Mouse (Mus musculus): ENCODE results near the gene Pard3. TPM values are rescaled to one million over a fixed set of nuclear protein-coding genes. Genes with fewer than 3 reads are reported as not detected.

The Pard3 gene
- polyA plus RNA-seq, 1 experiment from 2014 or later: 12.7 TPM

GRCm38 (mm10) chr8:127058759-127059158 lies 4.9 kb upstream of the Pard3 start:
- WGBS: 68% methylated on average over 2 of the region's 2 CpGs
- Histone ChIP-seq H3K9me3 (replicated peaks; ENCODE audit: control insufficient read depth, low read length) (no peaks in the 10 kb centered on the region), H3K4me3 (ENCODE audit: low read length) (no peak overlapping the region), H3K9ac (ENCODE audit: low read length) (no peak overlapping the region), H3K27ac (ENCODE audit: low read length) (no peak overlapping the region), H3K4me2 (ENCODE audit: low read depth, low read length) (no peak overlapping the region), H3K27me3 (ENCODE audit: control insufficient read depth, insufficient read depth, low read length) (no peaks in the 10 kb centered on the region), H3K4me1 (ENCODE audit: control insufficient read depth, insufficient read depth, low read length) (peaks cover 5% of the 10 kb centered on the region), H3K36me3 (ENCODE audit: control insufficient read depth, insufficient read depth) (no peaks in the 10 kb centered on the region)
- ATAC-seq (replicated peaks; ENCODE audit: extremely low read depth, insufficient read depth, low FRiP score): no peak

DNA sequence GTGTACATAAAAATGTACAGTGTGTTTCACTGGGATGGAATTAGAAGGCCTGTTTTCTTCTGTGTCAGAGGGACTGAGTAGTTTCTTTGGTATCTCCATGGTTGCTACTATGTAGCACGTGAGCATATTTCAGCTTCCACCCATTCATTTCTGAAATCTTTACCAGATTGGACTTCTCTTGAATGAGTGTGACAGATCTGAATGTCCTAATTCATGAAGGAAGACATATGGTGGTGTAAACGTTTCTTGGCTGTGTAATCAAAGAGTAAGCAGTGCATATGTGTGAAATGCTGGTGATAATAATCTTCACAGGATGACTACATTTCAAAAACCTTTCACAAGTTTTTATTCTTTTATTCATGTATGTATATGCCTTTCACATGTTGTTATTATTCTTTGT lies 3.9 kb upstream of the Pard3 start:
- no peak for ATAC-seq (replicated peaks; ENCODE audit: extremely low read depth, insufficient read depth, low FRiP score)

DNA sequence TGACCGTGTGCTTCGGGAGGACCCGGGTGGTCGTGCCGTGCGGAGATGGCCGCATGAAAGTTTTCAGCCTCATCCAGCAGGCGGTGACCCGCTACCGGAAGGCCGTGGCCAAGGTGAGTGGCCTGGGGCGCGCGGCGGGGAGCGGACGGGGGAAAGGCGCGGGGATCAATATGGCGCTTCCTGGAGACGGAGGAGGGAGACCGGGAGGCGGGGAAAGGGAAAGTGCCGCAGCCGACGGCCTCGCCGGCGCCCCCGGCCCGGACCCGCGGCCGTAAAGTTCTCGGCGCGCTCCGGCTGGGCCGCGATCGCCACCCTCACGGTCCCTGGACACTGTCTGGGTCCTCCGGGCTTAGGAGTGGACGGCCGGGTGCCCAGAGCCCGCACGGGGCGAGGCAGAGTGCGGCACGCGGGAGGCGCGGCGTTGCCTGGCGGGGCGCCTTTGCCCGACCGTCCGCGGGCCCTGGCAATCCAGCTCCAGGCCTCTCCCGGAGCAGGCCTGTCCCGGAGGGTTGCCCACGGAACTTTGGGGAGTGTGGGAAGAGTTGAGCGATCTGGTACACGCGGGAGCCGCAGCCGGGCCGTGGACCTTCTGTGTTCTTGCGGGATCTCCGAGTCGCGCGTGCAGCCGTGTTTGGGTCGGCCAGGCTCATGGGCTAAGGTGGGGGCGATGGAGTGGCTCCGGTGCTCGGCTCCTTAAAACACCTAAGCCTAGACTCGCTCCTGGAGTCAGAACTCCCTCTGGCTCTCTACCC lies 844 bp downstream of the Pard3 start:
- Histone ChIP-seq H3K27ac (ENCODE audit: low read length) (peak overlapping the region; percentile 97), H3K9ac (ENCODE audit: low read length) (peak overlapping the region; percentile 94), H3K36me3 (ENCODE audit: control insufficient read depth, insufficient read depth) (no peaks in the 10 kb centered on the region), H3K4me2 (ENCODE audit: low read depth, low read length) (peak overlapping the region; percentile 69), H3K9me3 (replicated peaks; ENCODE audit: control insufficient read depth, low read length) (no peaks in the 10 kb centered on the region), H3K4me3 (ENCODE audit: low read length) (peak overlapping the region; percentile 94), H3K27me3 (ENCODE audit: control insufficient read depth, insufficient read depth, low read length) (no peaks in the 10 kb centered on the region), H3K4me1 (ENCODE audit: control insufficient read depth, insufficient read depth, low read length) (peaks cover 29% of the 10 kb centered on the region)
- peak; percentile 53 for ATAC-seq (replicated peaks; ENCODE audit: extremely low read depth, insufficient read depth, low FRiP score)
- WGBS: under 1% methylated on average over 69 of the region's 80 CpGs

More for the DNA sequence above, 3.9 kb upstream of the Pard3 start:
- Histone ChIP-seq H3K36me3 (ENCODE audit: control insufficient read depth, insufficient read depth) (no peaks in the 10 kb centered on the region), H3K9ac (ENCODE audit: low read length) (no peak overlapping the region), H3K27me3 (ENCODE audit: control insufficient read depth, insufficient read depth, low read length) (no peaks in the 10 kb centered on the region), H3K9me3 (replicated peaks; ENCODE audit: control insufficient read depth, low read length) (no peaks in the 10 kb centered on the region), H3K4me2 (ENCODE audit: low read depth, low read length) (no peak overlapping the region), H3K4me1 (ENCODE audit: control insufficient read depth, insufficient read depth, low read length) (peaks cover 5% of the 10 kb centered on the region), H3K27ac (ENCODE audit: low read length) (no peak overlapping the region), H3K4me3 (ENCODE audit: low read length) (no peak overlapping the region)
- 55% methylated on average over 2 of the region's 2 CpGs for WGBS

- 6% methylated on average over 10 of the region's 10 CpGs for WGBS
- Histone ChIP-seq H3K36me3 (ENCODE audit: control insufficient read depth, insufficient read depth) (no peaks in the 10 kb centered on the region), H3K4me3 (ENCODE audit: low read length) (peak overlapping the region; percentile 94), H3K9me3 (replicated peaks; ENCODE audit: control insufficient read depth, low read length) (no peaks in the 10 kb centered on the region), H3K27me3 (ENCODE audit: control insufficient read depth, insufficient read depth, low read length) (no peaks in the 10 kb centered on the region), H3K4me1 (ENCODE audit: control insufficient read depth, insufficient read depth, low read length) (peaks cover 34% of the 10 kb centered on the region), H3K27ac (ENCODE audit: low read length) (peak overlapping the region; percentile 97), H3K4me2 (ENCODE audit: low read depth, low read length) (peak overlapping the region; percentile 69), H3K9ac (ENCODE audit: low read length) (peak overlapping the region; percentile 94)
- ATAC-seq (replicated peaks; ENCODE audit: extremely low read depth, insufficient read depth, low FRiP score): no peak
These were observed 1.4 kb downstream of the Pard3 start for GRCm38 (mm10) chr8:127065113-127065473.

- WGBS: 45% methylated on average over 1 of the region's 1 CpGs
- Histone ChIP-seq H3K27ac (ENCODE audit: low read length) (no peak overlapping the region), H3K9me3 (replicated peaks; ENCODE audit: control insufficient read depth, low read length) (no peaks in the 10 kb centered on the region), H3K4me1 (ENCODE audit: control insufficient read depth, insufficient read depth, low read length) (peaks cover 41% of the 10 kb centered on the region), H3K27me3 (ENCODE audit: control insufficient read depth, insufficient read depth, low read length) (no peaks in the 10 kb centered on the region), H3K36me3 (ENCODE audit: control insufficient read depth, insufficient read depth) (no peaks in the 10 kb centered on the region), H3K4me3 (ENCODE audit: low read length) (peak overlapping the region; percentile 94; the same call in 1 of the 2 replicates), H3K4me2 (ENCODE audit: low read depth, low read length) (peak overlapping the region; percentile 69), H3K9ac (ENCODE audit: low read length) (no peak overlapping the region)
- ATAC-seq (replicated peaks; ENCODE audit: extremely low read depth, insufficient read depth, low FRiP score): no peak
These were observed 2.1 kb downstream of the Pard3 start for GRCm38 (mm10) chr8:127065791-127066190.

DNA sequence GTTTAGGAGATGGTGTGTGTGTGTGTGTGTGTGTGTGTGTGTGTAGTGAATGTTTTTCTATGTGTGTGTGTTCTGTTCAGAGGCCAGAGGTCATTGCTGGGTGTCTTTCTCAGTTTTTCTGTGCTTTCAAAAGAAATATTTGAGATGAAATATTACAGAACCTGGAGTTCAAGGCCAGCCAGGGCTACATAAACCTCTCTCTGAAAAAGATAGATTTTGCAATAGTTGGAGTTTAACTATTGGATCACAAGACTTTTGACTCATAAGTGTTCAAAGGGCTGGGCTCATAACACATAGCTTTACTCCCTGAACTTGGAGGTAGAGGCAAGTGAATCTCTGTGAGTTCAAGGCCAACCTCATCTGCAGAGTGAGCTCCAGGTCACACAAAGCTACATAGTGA lies 2.8 kb downstream of the Pard3 start:
- H3K4me2 ChIP-seq (ENCODE audit: low read depth, low read length): no peak overlapping the region
- H3K4me3 ChIP-seq (ENCODE audit: low read length): no peak overlapping the region
- H3K9ac ChIP-seq (ENCODE audit: low read length): no peak overlapping the region
- no peaks in the 10 kb centered on the region for H3K27me3 ChIP-seq (ENCODE audit: control insufficient read depth, insufficient read depth, low read length)
- no peaks in the 10 kb centered on the region for H3K9me3 ChIP-seq (replicated peaks; ENCODE audit: control insufficient read depth, low read length)
- no peak overlapping the region for H3K27ac ChIP-seq (ENCODE audit: low read length)
- ATAC-seq (replicated peaks; ENCODE audit: extremely low read depth, insufficient read depth, low FRiP score): no peak
- peaks cover 41% of the 10 kb centered on the region for H3K4me1 ChIP-seq (ENCODE audit: control insufficient read depth, insufficient read depth, low read length)
- H3K36me3 ChIP-seq (ENCODE audit: control insufficient read depth, insufficient read depth): no peaks in the 10 kb centered on the region

DNA sequence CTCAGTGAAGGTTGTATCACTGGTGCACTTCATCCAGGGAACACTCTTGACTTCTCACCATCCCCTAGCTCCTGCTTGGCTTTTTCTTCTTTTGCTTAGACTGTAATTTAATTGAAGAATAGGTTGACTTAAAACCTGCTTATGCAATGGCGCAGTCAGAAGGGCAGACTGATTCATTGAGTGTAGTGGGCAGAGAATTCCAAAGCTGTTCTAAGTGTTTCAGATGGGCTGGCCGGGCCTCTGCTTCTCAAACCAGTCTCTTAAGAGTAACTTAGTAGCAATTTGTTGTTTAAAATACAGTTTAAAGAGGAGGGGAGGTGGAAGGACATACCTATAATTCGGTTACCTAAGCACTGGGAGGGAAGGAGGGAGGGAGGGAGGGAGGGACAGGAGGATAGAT lies 5.0 kb downstream of the Pard3 start:
- peaks cover 47% of the 10 kb centered on the region for H3K4me1 ChIP-seq (ENCODE audit: control insufficient read depth, insufficient read depth, low read length)
- 73% methylated on average over 3 of the region's 3 CpGs for WGBS
- no peaks in the 10 kb centered on the region for H3K9me3 ChIP-seq (replicated peaks; ENCODE audit: control insufficient read depth, low read length)
- 0 out of 2 replicates have a peak overlapping the region, but pooled peaks have one; percentile 43 for H3K9ac ChIP-seq (ENCODE audit: low read length)
- no peak overlapping the region for H3K4me3 ChIP-seq (ENCODE audit: low read length)
- ATAC-seq (replicated peaks; ENCODE audit: extremely low read depth, insufficient read depth, low FRiP score): no peak
- no peak overlapping the region for H3K27ac ChIP-seq (ENCODE audit: low read length)
- no peaks in the 10 kb centered on the region for H3K27me3 ChIP-seq (ENCODE audit: control insufficient read depth, insufficient read depth, low read length)
- H3K36me3 ChIP-seq (ENCODE audit: control insufficient read depth, insufficient read depth): no peaks in the 10 kb centered on the region
- H3K4me2 ChIP-seq (ENCODE audit: low read depth, low read length): no peak overlapping the region

- peak; percentile 79; the same call in 1 of the 2 replicates for ATAC-seq (replicated peaks; ENCODE audit: extremely low read depth, insufficient read depth, low FRiP score)
- Histone ChIP-seq H3K9me3 (replicated peaks; ENCODE audit: control insufficient read depth, low read length) (no peaks in the 10 kb centered on the region), H3K27me3 (ENCODE audit: control insufficient read depth, insufficient read depth, low read length) (no peaks in the 10 kb centered on the region), H3K36me3 (ENCODE audit: control insufficient read depth, insufficient read depth) (no peaks in the 10 kb centered on the region), H3K27ac (ENCODE audit: low read length) (peak overlapping the region; percentile 15), H3K4me1 (ENCODE audit: control insufficient read depth, insufficient read depth, low read length) (peaks cover 53% of the 10 kb centered on the region), H3K9ac (ENCODE audit: low read length) (no peak overlapping the region), H3K4me2 (ENCODE audit: low read depth, low read length) (0 out of 2 replicates have a peak overlapping the region, but pooled peaks have one; percentile 3), H3K4me3 (ENCODE audit: low read length) (no peak overlapping the region)
- WGBS: 26% methylated on average over 3 of the region's 3 CpGs
These were observed 6.5 kb downstream of the Pard3 start for GRCm38 (mm10) chr8:127070225-127070624.

- Histone ChIP-seq H3K27me3 (ENCODE audit: control insufficient read depth, insufficient read depth, low read length) (no peaks in the 10 kb centered on the region), H3K4me2 (ENCODE audit: low read depth, low read length) (no peak overlapping the region), H3K9ac (ENCODE audit: low read length) (no peak overlapping the region), H3K4me1 (ENCODE audit: control insufficient read depth, insufficient read depth, low read length) (peaks cover 39% of the 10 kb centered on the region), H3K4me3 (ENCODE audit: low read length) (no peak overlapping the region), H3K9me3 (replicated peaks; ENCODE audit: control insufficient read depth, low read length) (no peaks in the 10 kb centered on the region), H3K27ac (ENCODE audit: low read length) (no peak overlapping the region), H3K36me3 (ENCODE audit: control insufficient read depth, insufficient read depth) (no peaks in the 10 kb centered on the region)
- 57% methylated on average over 5 of the region's 5 CpGs for WGBS
- ATAC-seq (replicated peaks; ENCODE audit: extremely low read depth, insufficient read depth, low FRiP score): no peak
These were observed 9.4 kb downstream of the Pard3 start for GRCm38 (mm10) chr8:127073052-127073618.
